Mouse (Mus musculus) ES-Bruce4 (cell line): ENCODE measurements around the gene Exosc9. TPM values are rescaled to one million over a fixed set of nuclear protein-coding genes. Genes with fewer than 3 reads are reported as not detected.

Experiments
- H3K27ac ChIP-seq: 2 replicates; pipeline ENCODE4 v1.5.1; 2012; ENCODE audit warnings: low read length, inconsistent platforms; ENCODE audit not compliant: insufficient read depth
- H3K27me3 ChIP-seq: 2 replicates; pipeline ENCODE4 v1.6.1; 2012; ENCODE audit warnings: mild to moderate bottlenecking, low read length, inconsistent platforms; ENCODE audit not compliant: control insufficient read depth, poor library complexity, insufficient read depth, severe bottlenecking
- H3K36me3 ChIP-seq: 2 replicates; pipeline ENCODE4 v1.6.1; 2012; ENCODE audit warnings: inconsistent platforms, mild to moderate bottlenecking, low read length, moderate library complexity; ENCODE audit not compliant: control insufficient read depth, poor library complexity, insufficient read depth, severe bottlenecking
- H3K4me1 ChIP-seq: one replicate; pipeline ENCODE4 v1.8.1; 2011; ENCODE audit warnings: low read length; ENCODE audit not compliant: control insufficient read depth, insufficient read depth
- H3K4me3 ChIP-seq: 2 replicates; pipeline ENCODE4 v1.5.1; 2011; ENCODE audit warnings: low read depth, mild to moderate bottlenecking, low read length
- H3K9ac ChIP-seq: 2 replicates; pipeline ENCODE4 v1.6.1; 2012; ENCODE audit warnings: low read depth, mild to moderate bottlenecking, inconsistent platforms; ENCODE audit not compliant: poor library complexity, severe bottlenecking
- H3K9me3 ChIP-seq: replicated peaks from 2 replicates; pipeline ENCODE4 v1.6.1; 2012; ENCODE audit warnings: mild to moderate bottlenecking, low read length, inconsistent platforms; ENCODE audit not compliant: control insufficient read depth, poor library complexity, insufficient read depth, severe bottlenecking
- CTCF ChIP-seq: IDR thresholded peaks from one replicate; pipeline ENCODE4 v1.8.1; 2011; ENCODE audit warnings: low read depth, low read length
- EP300 ChIP-seq: IDR thresholded peaks from 2 replicates; pipeline ENCODE4 v1.6.1; 2011; ENCODE audit warnings: low read depth, low read length; ENCODE audit not compliant: insufficient read depth
- POLR2A ChIP-seq: IDR thresholded peaks from one replicate; pipeline ENCODE4 v1.8.1; 2011; ENCODE audit warnings: low read length; ENCODE audit not compliant: insufficient read depth
- polyA plus RNA-seq: library from polyadenylated mRNA; stranded (reverse); fragments of >200 nt; gene quantifications from 2 replicates; pipeline ENCODE4 v1.2.4, GENCODE M21; 2011; ENCODE audit warnings: low read depth; ENCODE audit not compliant: missing spikeins, insufficient read depth, insufficient read length

Exosc9 gene
- polyA plus RNA-seq, 1 experiment = 72.2 TPM

DNA sequence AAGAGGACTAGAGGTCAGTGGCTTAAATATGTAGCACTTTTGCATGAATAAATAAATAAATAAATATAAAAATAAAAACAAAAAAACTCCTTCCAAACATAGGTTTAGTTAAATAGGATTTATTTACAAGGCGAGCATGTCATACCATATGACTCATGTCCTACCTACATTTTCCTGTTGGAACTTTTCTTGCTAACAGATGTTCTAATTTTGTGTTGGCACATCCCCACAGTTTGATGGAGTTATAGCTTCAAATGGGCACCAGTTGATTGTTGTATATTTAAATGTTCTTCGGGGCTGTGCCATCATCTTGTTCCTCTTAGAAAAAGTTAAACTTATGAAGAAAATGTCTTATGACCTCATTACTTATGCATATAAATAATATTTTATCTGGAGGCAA, 11.0 kb upstream of the Exosc9 start:
- Histone ChIP-seq H3K4me3 (no peak overlapping the region), H3K36me3 (no peaks in the 10 kb centered on the region), H3K27ac (no peak overlapping the region), H3K9me3 (no peaks in the 10 kb centered on the region), H3K27me3 (no peaks in the 10 kb centered on the region), H3K4me1 (no peaks in the 10 kb centered on the region), H3K9ac (no peak overlapping the region)
- TF ChIP-seq EP300 (no peak), POLR2A (no peak), CTCF (no peak)

DNA sequence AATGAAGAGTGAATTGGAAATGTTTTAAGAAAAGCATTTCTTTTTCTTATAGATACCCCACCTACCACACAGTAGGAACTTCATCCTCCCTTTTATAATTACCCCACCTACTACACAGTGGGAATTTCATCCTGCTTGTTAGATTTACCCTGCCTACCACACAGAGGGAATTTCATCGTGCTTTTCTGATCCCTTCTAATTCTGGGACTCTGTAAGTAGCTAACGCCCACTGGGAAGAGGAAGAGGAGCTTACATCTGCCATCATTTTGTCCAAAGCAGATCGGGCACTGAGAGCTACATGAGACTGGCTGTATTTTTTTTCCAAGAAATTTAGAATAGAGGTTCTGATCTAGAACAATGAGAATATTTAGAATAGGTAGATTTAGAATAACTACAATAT, 7.4 kb upstream of the Exosc9 start:
- no peaks in the 10 kb centered on the region for H3K4me1 ChIP-seq

DNA sequence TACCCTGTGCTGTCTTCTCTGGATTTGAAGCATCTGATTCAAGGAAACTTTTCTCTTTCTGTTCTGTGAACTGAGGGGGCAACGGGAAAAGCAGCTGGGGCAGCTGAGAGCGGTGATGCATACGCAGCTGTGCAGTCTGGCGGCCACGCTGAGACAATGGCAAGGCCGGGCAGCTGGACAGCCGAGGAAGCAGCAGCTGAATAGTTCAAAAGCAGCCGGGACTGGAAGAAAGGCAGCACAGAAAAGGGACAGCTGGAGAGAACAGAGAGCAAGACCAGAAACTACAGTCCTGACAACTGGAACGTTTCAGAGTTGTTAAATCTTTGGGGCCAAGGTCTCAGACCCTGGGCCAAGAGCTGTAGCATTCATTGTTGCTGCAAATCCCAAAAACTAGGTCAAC, 1.1 kb upstream of the Exosc9 start:
- H3K4me1 ChIP-seq = no peaks in the 10 kb centered on the region
- H3K9me3 ChIP-seq = no peaks in the 10 kb centered on the region
- TF ChIP-seq EP300 (no peak), CTCF (no peak), POLR2A (no peak)
- H3K9ac ChIP-seq = no peak overlapping the region
- H3K27ac ChIP-seq = no peak overlapping the region
- no peaks in the 10 kb centered on the region; the same call in 1 of the 2 replicates for H3K27me3 ChIP-seq
- no peak overlapping the region for H3K4me3 ChIP-seq
- H3K36me3 ChIP-seq = peaks cover 23% of the 10 kb centered on the region

More for the DNA sequence above, 7.4 kb upstream of the Exosc9 start:
- H3K4me3 ChIP-seq = no peak overlapping the region
- no peaks in the 10 kb centered on the region for H3K36me3 ChIP-seq
- no peaks in the 10 kb centered on the region for H3K9me3 ChIP-seq
- TF ChIP-seq CTCF (no peak), POLR2A (no peak), EP300 (no peak)
- no peaks in the 10 kb centered on the region; the same call in 1 of the 2 replicates for H3K27me3 ChIP-seq
- H3K27ac ChIP-seq = no peak overlapping the region
- H3K9ac ChIP-seq = no peak overlapping the region

DNA sequence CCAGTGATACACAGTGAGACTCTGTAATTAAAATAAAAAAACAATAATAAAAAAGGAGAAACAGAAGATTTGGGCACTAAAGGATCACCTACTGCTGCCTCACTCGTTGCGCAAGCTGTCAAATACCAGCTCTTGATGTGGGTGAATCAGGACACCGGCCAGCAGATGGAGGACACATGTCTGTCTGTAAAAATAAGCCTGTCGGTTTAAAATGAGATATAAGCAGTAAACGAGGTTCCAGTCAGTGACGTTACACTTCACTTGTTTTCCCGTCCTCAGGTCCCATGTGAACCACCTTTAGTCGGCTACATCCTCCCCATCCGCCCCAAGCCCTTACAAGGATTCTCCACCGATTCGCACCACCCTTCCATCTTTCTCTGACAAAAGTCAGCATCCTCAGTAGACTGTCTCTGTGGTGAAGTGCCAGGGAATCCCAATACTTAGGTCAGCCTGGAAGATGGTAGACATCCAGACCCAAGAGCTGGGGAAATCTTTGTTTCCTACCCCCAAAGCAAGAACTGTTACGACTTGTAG, 488 bp upstream of the Exosc9 start:
- no peaks in the 10 kb centered on the region for H3K9me3 ChIP-seq
- H3K27me3 ChIP-seq = no peaks in the 10 kb centered on the region; the same call in 1 of the 2 replicates
- no peaks in the 10 kb centered on the region for H3K4me1 ChIP-seq
- no peak overlapping the region for H3K27ac ChIP-seq
- peak overlapping the region; percentile 58; the same call in 1 of the 2 replicates for H3K9ac ChIP-seq
- H3K4me3 ChIP-seq = peak overlapping the region; percentile 94
- peaks cover 23% of the 10 kb centered on the region for H3K36me3 ChIP-seq
- no peak for TF ChIP-seq EP300
- no peak for TF ChIP-seq POLR2A
- no peak for TF ChIP-seq CTCF

DNA sequence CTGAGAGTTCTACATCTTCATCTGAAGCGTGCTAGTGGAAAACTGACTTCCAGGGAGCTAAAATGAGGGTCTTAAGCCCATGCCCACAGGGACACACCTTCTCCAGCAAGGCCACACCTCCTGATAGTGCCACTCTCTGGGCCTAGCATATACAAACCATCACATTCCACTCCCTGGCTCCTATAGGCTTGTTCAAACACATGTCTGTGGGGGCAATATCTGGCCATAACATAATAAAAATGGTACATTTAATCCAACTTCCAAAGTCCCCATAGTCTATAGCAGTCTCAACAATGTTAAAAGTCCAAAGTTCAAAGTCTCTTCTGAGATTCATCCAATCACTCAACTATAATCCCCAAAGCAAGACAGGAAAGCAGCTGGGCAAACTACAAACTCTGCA, 5.2 kb downstream of the Exosc9 start:
- no peaks in the 10 kb centered on the region for H3K27me3 ChIP-seq
- H3K27ac ChIP-seq = no peak overlapping the region
- no peak for TF ChIP-seq POLR2A
- TF ChIP-seq EP300 = no peak
- no peak for TF ChIP-seq CTCF
- no peak overlapping the region for H3K9ac ChIP-seq
- H3K9me3 ChIP-seq = no peaks in the 10 kb centered on the region
- no peaks in the 10 kb centered on the region for H3K4me1 ChIP-seq
- H3K4me3 ChIP-seq = no peak overlapping the region
- H3K36me3 ChIP-seq = peaks cover 49% of the 10 kb centered on the region

DNA sequence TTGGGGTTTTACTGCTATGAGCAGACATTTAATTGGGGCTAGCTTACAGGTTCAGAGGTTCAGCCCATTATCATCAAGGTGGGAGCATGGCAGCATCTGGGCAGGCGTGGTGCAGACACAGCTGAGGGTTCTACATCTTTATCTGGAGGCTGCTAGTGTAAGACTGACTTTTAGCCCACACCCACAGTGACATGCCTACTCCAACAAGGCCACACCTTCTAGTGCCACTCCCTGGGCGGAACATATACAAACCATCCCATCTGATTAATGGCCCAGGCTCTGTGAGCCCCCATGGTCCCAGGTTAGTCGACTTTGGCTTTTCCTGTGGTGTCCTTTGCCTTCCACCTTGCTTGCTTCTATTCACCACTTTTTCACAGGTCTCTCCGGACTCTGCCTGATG, 7.2 kb downstream of the Exosc9 start:
- TF ChIP-seq EP300 (no peak), CTCF (no peak), POLR2A (no peak)
- Histone ChIP-seq H3K4me1 (no peaks in the 10 kb centered on the region), H3K4me3 (no peak overlapping the region), H3K36me3 (peaks cover 58% of the 10 kb centered on the region), H3K27ac (no peak overlapping the region), H3K9me3 (no peaks in the 10 kb centered on the region), H3K9ac (no peak overlapping the region), H3K27me3 (no peaks in the 10 kb centered on the region)
